Mouse (Mus musculus) heart, postnatal 10 days (tissue): ENCODE results near the gene Psmb3. TPM values are rescaled to one million over a fixed set of nuclear protein-coding genes. Genes with fewer than 3 reads are reported as not detected.

Source experiments
- DNase-seq, 2 experiments: peaks; one replicate each; pipeline ENCODE4 v3.0.0; 2021
- intact Hi-C: fragments of 180-260 bp; cut with DNase I; formaldehyde crosslinking; loops from one replicate; pipeline ENCODE4 v1.15.1; 2025
- microRNA-seq, 2 experiments: library from miRNA; unstranded; fragments of <30 nt; microRNA quantifications; one replicate each; pipeline ENCODE4 v1.2.0; 2022
- total RNA-seq, 2 experiments: library from RNA; stranded (reverse); gene quantifications; 2 replicates each; pipeline ENCODE4 v1.2.3; 2021

Psmb3 gene
- total RNA-seq, 2 experiments from 2014 or later, result 184 to 186 TPM

- no peak for DNase-seq
- intact Hi-C loops, result loop anchor here (1.0 kb wide), 1 partner anchor 41 kb away; the partner anchor contains the start of gene Psmb3
These were observed 41.0 kb downstream of the Psmb3 start, which contains the start of gene Pip4k2b for GRCm38 (mm10) chr11:97744063-97744717. Pip4k2b (minus strand) TSS chr11:97744704.

GRCm38 (mm10) chr11:97744718-97745330 is 41.6 kb downstream of the Psmb3 start:
- intact Hi-C loops, result loop anchor here (1.0 kb wide), 1 partner anchor 42 kb away; the partner anchor contains the start of gene Psmb3
- peak; percentile 98 to 99 for DNase-seq

GRCm38 (mm10) chr11:97745331-97745721 is 42.1 kb downstream of the Psmb3 start:
- intact Hi-C loops, result no loop called here

GRCm38 (mm10) chr11:97747773-97748172 is 44.6 kb downstream of the Psmb3 start:
- intact Hi-C loops, result no loop called here

More at GRCm38 (mm10) chr11:97745331-97745721, 42.1 kb downstream of the Psmb3 start:
- DNase-seq, result no peak

GRCm38 (mm10) chr11:97748496-97748895 is 45.3 kb downstream of the Psmb3 start:
- intact Hi-C loops, result no loop called here
- no peak for DNase-seq

More at GRCm38 (mm10) chr11:97747773-97748172, 44.6 kb downstream of the Psmb3 start:
- peak; percentile 23 to 26 for DNase-seq

GRCm38 (mm10) chr11:97753277-97753676 is 50.1 kb downstream of the Psmb3 start:
- no peak for DNase-seq
- intact Hi-C loops, result no loop called here

GRCm38 (mm10) chr11:97758125-97758524 is 54.9 kb downstream of the Psmb3 start:
- intact Hi-C loops, result no loop called here
- DNase-seq, result no peak

GRCm38 (mm10) chr11:97758942-97759341 is 55.7 kb downstream of the Psmb3 start:
- DNase-seq, result no peak
- intact Hi-C loops, result no loop called here

GRCm38 (mm10) chr11:97761638-97762037 is 58.4 kb downstream of the Psmb3 start:
- intact Hi-C loops, result no loop called here
- DNase-seq, result no peak

Small RNA genes within 50 kb of the gene (microRNA-seq; reads per million reads assigned to microRNA genes)
- gene Gm24158 (0 reads per million in 2 experiments), gene Mir6927 (0.24 to 0.35 reads per million in 2 experiments), gene Mir8102 (0.24 to 0.35 reads per million in 2 experiments)

Other genes with a start within 250 kb of the Psmb3 start
- gene 4933428G20Rik, start 203.1 kb upstream of the Psmb3 start, total RNA-seq, result not detected
- under 1 TPM; 0.19 to 0.20 TPM for gene Srcin1, start 127.2 kb upstream of the Psmb3 start, total RNA-seq
- 1 to 10 TPM in 1 of 2 experiments, under 1 TPM in 1; 0.57 to 1.0 TPM for gene Epop, start 73.7 kb upstream of the Psmb3 start, total RNA-seq
- gene Mllt6, start 40.0 kb upstream of the Psmb3 start, total RNA-seq, result 10 to 100 TPM; 55.8 to 61.7 TPM
- gene Cisd3, start 17.6 kb upstream of the Psmb3 start, total RNA-seq, result 100 to 1,000 TPM; 120 TPM
- gene Pcgf2, start 2.9 kb upstream of the Psmb3 start, total RNA-seq, result 10 to 100 TPM; 21.4 to 21.7 TPM
- gene Pip4k2b, start 41.3 kb downstream of the Psmb3 start, total RNA-seq, result 10 to 100 TPM; 19.4 to 26.7 TPM
- gene Cwc25, start 63.2 kb downstream of the Psmb3 start, total RNA-seq, result 10 to 100 TPM; 10.8 to 11.8 TPM
- gene 1700001P01Rik, start 72.5 kb downstream of the Psmb3 start, total RNA-seq, result not detected
- gene Rpl23, start 79.0 kb downstream of the Psmb3 start, total RNA-seq, result 100 to 1,000 TPM; 677 to 703 TPM
- gene Lasp1, start 95.6 kb downstream of the Psmb3 start, total RNA-seq, result 10 to 100 TPM; 74.9 to 76.4 TPM
- gene B230217C12Rik, start 137.4 kb downstream of the Psmb3 start, total RNA-seq, result 1 to 10 TPM in 1 of 2 experiments, under 1 TPM in 1; 0.84 to 1.0 TPM
- under 1 TPM; 0.55 to 0.69 TPM for gene Fbxo47, start 180.8 kb downstream of the Psmb3 start, total RNA-seq